Mouse (Mus musculus): ENCODE data around the gene Haus6. TPM values are rescaled to one million over a fixed set of nuclear protein-coding genes. Genes with fewer than 3 reads are reported as not detected.
"Not testable (repeated sequence)": the region's sequence is repeated elsewhere in the genome, so short reads cannot be mapped to it uniquely, and the experiment has no call there.

Gene Haus6
- total and polyA plus RNA-seq, 3 experiments, result 23.4 to 35.9 (median 26.3) TPM

- Histone ChIP-seq H3K4me3 (replicated peaks in 1 of 3; ENCODE audit: low read depth in 2 of 3, low read length in 2 of 3, poor library complexity in 1 of 3) (no peak overlapping the region), H3K36me3 (replicated peaks in 1 of 2; ENCODE audit: control insufficient read depth in 1 of 2, insufficient read depth in 1 of 2, low read length in 1 of 2) (no peaks in the 10 kb centered on the region), H3K9ac (ENCODE audit: insufficient read depth, low read depth) (no peak overlapping the region), H3K4me1 (ENCODE audit: control insufficient read depth in 1 of 2, insufficient read depth in 2 of 2) (peaks cover 0 to 4% of the 10 kb centered on the region in 2 experiments; a peak in 2 of 4 replicates), H3K79me2 (replicated peaks; ENCODE audit: control insufficient read depth, extremely low read depth, insufficient read depth, poor library complexity, severe bottlenecking) (no peaks in the 10 kb centered on the region), H3K9me3 (replicated peaks; ENCODE audit: low read length) (no peaks in the 10 kb centered on the region), H3K4me2 (ENCODE audit: insufficient read depth, low read depth, poor library complexity, severe bottlenecking) (no peak overlapping the region), H3K27me3 (replicated peaks) (no peaks in the 10 kb centered on the region), H3K27ac (ENCODE audit: insufficient read depth, low read depth) (no peak overlapping the region)
- no peak for TF ChIP-seq MEF2A (IDR thresholded peaks at IDR 0.05; ENCODE audit: borderline replicate concordance, low read depth, low read length)
- no peak for TF ChIP-seq ZNF384 (IDR thresholded peaks at IDR 0.05; ENCODE audit: low read depth, low read length)
- TF ChIP-seq ZMIZ1 (IDR thresholded peaks at IDR 0.05; ENCODE audit: low read depth, low read length), result no peak
- TF ChIP-seq NELFE (IDR thresholded peaks at IDR 0.05; ENCODE audit: low read depth, low read length), result no peak
- TF ChIP-seq CHD1 (IDR thresholded peaks at IDR 0.05; ENCODE audit: low read depth, low read length), result no peak
- no peak for TF ChIP-seq PAX5 (IDR thresholded peaks at IDR 0.05; ENCODE audit: low read length)
- TF ChIP-seq SMC3 (IDR thresholded peaks at IDR 0.05; ENCODE audit: low read depth, low read length), result no peak
- no peak for TF ChIP-seq USF2 (conservative IDR thresholded peaks at IDR 0.05; ENCODE audit: low read depth, low read length)
- TF ChIP-seq JUN (IDR thresholded peaks at IDR 0.05; ENCODE audit: insufficient read depth, low read depth, low read length), result no peak
- no peak for TF ChIP-seq ZKSCAN1 (IDR thresholded peaks at IDR 0.05; ENCODE audit: borderline replicate concordance, low read depth, low read length)
- no peak for TF ChIP-seq UBTF (IDR thresholded peaks at IDR 0.05; ENCODE audit: low read depth, low read length)
- TF ChIP-seq HCFC1 (IDR thresholded peaks at IDR 0.05; ENCODE audit: low read depth, low read length), result no peak
- TF ChIP-seq MAX (IDR thresholded peaks at IDR 0.05; ENCODE audit: low read length), result no peak
- TF ChIP-seq GABPA (IDR thresholded peaks at IDR 0.05; ENCODE audit: insufficient replicate concordance, low read depth, low read length), result no peak
- no peak for TF ChIP-seq EP300 (IDR thresholded peaks at IDR 0.05; ENCODE audit: low read length)
- no peak for TF ChIP-seq POLR2A (IDR thresholded peaks at IDR 0.05; ENCODE audit: low read depth, low read length)
- DNase-seq (ENCODE audit: extremely low read depth), result no peak
- dilution Hi-C loops (cut with MboI; ENCODE audit: extremely low pct_ligation_motif_present, extremely low pct_unique_long_range_greater_than_20kb, low sequenced_read_pairs), result no loop called here
- in situ Hi-C loops (cut with MboI; ENCODE audit: low pct_ligation_motif_present, low pct_unique_long_range_greater_than_20kb, low sequenced_read_pairs), result no loop called here
Measured at GRCm38 (mm10) chr4:86631831-86632230, 20.0 kb upstream of the Haus6 start.

DNA sequence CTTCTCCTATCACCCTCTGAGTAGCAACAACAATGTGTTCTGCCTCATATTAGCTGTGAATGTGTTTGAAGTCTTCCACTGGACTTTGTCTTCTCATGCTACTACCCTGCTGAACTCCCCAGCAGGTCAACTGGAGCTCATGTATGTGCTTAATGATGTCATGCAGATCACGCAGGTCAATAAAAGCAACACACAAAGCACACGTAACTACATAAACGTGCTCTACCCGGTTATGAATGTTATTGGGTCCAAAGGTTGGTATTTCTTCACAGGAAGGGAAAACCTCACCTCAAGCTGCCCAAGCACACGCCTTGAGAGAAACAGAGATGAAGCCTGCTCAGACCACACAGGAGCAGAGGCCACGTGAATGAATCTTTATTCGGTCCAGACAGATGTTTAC lies 14.6 kb upstream of the Haus6 start:
- in situ Hi-C loops (cut with MboI; ENCODE audit: low pct_ligation_motif_present, low pct_unique_long_range_greater_than_20kb, low sequenced_read_pairs); H3K4me3 ChIP-seq (replicated peaks in 1 of 3; ENCODE audit: low read depth in 2 of 3, low read length in 2 of 3, poor library complexity in 1 of 3); H3K36me3 ChIP-seq (replicated peaks in 1 of 2; ENCODE audit: control insufficient read depth in 1 of 2, insufficient read depth in 1 of 2, low read length in 1 of 2); H3K79me2 ChIP-seq (replicated peaks; ENCODE audit: control insufficient read depth, extremely low read depth, insufficient read depth, poor library complexity, severe bottlenecking); H3K4me2 ChIP-seq (ENCODE audit: insufficient read depth, low read depth, poor library complexity, severe bottlenecking); dilution Hi-C loops (cut with MboI; ENCODE audit: extremely low pct_ligation_motif_present, extremely low pct_unique_long_range_greater_than_20kb, low sequenced_read_pairs); H3K27ac ChIP-seq (ENCODE audit: insufficient read depth, low read depth); H3K9me3 ChIP-seq (replicated peaks; ENCODE audit: low read length); H3K27me3 ChIP-seq (replicated peaks); H3K9ac ChIP-seq (ENCODE audit: insufficient read depth, low read depth); DNase-seq (ENCODE audit: extremely low read depth): not testable (repeated sequence)
- peaks cover 4 to 14% of the 10 kb centered on the region in 2 experiments; a peak in 3 of 4 replicates for H3K4me1 ChIP-seq (ENCODE audit: control insufficient read depth in 1 of 2, insufficient read depth in 2 of 2)

All from CH12.LX (cell line).